Mouse (Mus musculus) cerebellum, adult 9-10 months (tissue): ENCODE results near the gene Olfr1061.
"Not testable (repeated sequence)": the region's sequence is repeated elsewhere in the genome, so short reads cannot be mapped to it uniquely, and the experiment has no call there.

Experiments used
- DNase-seq: peaks from one replicate; pipeline ENCODE4 v3.0.0; 2022

Olfr1061 gene

DNA sequence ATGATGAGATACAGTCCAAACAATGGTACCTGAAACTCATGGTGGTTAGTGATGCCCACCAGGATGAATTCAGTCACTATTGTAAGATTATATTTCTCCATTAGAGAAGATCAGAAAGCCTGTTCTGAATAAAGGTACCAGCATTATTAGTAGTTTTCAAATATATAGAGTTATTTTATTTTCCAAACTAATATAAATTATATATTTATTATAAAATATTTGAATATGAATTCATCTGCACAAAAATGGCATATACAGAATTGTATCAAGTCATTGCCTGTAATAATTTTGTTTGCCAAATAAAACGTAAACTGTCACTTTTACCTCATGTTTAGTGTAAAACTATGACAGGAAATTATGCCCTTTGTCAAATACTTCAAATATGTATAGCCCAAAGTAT, at the start of gene Olfr1061:
Gene Olfr1061 (minus strand): TSS at position 101 of the 400 bp plus-strand sequence.
- DNase-seq, result no peak

DNA sequence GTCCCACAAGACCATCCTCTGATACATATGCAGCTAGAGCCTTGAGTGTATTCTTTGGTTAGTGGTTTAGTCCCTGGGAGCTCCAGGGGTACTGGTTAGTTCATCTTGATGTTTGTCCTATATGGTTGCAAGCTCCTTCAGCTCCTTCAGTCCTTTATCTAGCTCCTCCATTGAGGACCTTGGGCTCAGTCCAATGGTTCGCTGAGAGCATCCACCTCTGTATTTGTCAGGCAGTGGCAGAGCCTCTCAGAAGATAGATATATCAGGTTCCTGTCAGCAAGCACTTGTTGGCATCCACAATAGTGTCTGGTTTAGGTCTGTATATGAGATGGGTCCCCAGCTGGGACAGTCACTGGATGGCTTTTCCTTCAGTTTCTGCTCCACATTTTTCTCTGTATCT, 46.6 kb upstream of the Olfr1061 start:
- no peak for DNase-seq

DNA sequence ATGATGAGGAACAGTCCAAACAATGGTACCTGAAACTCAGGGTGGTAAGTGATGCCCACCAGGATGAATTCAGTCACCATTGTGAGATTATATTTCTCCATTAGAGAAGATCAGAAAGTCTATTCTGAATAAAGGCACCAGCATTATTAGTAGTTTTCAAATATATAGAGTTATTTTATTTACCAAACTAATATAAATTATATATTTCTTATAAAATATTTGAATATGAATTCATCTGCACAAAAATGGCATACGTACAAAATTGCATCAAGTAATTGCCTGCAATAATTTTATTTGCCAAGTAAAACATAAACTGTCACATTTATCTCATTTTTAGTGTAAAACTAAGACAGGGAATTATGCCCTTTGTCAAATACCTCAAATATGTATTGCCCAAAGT, 42.3 kb upstream of the Olfr1061 start, which contains the start of gene Olfr1066:
Gene Olfr1066 (minus strand): TSS at position 101 of the 400 bp plus-strand sequence.
- DNase-seq, result no peak

DNA sequence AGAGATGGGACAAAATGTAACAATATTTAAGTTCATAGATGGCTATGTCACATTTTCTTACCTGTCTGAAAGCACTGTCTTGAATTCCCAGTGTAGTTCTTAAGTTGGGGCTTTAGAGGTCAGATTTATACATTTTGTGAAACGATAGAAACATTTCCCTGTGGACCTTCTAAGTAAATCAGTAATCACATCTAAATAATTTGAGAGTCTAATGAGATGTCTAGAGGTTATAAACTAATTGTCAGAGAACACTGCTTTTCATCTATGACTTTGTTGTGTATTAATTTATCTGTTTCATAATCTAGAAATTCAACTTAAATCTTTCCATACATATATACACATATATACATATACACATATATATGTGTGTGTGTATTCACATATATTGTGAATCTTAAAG, 36.6 kb upstream of the Olfr1061 start, which contains the start of gene Olfr1065:
Gene Olfr1065 (minus strand): TSS at position 101 of the 400 bp plus-strand sequence.
- DNase-seq, result not testable (repeated sequence)

DNA sequence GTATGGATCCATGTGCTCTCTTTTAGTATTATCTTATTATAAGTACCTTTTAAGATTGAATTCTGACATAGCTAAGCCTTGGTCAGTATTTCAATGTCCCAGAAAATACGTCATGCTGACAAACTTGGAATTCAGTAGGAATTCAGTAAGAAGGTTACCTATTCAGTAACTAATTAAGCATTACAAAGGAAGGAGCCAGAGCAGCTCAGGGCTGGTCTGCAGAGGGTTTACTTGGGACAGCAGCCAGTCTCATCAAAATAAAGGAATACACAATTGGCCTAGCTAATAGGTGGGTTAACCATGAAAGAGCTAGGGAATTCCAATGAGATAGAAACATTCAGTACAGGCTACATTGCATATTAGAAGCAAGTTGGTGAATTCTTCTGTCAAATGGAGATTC, 28.3 kb upstream of the Olfr1061 start:
- not testable (repeated sequence) for DNase-seq

DNA sequence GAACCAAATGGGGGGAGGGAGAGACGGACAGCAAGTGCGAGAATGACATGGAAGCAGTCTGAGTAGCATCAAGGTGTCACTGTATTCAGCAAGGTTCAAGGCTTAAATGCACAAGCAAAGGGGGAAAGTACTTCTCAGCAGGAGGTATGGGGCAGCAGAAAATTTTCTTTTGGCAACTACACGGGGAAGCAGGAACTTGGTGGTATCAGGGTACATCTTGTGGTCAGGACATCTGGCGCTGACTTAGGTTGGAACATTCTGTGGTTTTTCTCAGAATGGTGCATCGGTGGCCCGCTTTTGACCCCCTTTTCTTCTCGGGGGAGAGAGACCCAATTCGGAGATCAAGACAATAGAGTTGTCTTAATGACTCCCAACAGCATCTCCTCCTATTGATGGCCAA, 14.7 kb upstream of the Olfr1061 start:
- DNase-seq, result not testable (repeated sequence)

DNA sequence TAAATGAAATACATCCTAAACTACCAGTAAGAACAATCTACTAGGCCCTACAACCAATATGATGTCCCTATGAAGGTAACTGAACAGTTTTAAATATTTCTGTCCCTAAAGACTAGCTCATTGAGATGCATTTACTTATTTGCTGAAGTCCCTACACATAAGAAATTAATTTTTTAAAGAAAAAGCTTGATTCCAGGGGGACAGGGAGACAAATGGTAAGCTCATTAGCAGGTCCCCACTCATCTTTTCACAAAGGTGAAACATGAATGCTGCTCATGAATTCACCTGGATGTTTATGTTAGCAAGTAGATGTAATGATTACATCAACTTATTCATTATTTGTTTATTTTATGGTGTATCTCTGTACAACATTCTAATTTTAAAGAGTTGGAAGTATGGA, 12.8 kb upstream of the Olfr1061 start, which contains the start of gene Olfr1062:
Gene Olfr1062 (minus strand): TSS at position 101 of the 400 bp plus-strand sequence.
- not testable (repeated sequence) for DNase-seq

DNA sequence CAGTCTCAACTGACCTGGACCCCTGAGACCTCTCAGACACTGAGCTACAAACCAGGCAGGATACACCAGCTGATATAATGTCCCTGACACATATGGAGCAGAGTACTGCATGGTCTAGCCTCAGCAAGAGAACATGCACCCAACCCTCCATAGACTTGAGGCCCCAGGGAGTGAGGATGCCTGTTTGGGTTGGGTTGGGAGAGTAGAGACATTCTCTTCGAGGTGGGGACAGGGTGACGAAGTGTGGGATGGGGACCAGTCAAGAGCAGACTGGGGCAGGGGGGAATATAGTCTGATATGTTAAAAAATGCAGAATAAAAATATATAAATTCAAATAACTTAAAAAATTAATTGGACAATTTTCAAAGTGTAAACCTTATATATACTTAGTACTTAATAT, 18.7 kb downstream of the Olfr1061 start:
- DNase-seq, result no peak

DNA sequence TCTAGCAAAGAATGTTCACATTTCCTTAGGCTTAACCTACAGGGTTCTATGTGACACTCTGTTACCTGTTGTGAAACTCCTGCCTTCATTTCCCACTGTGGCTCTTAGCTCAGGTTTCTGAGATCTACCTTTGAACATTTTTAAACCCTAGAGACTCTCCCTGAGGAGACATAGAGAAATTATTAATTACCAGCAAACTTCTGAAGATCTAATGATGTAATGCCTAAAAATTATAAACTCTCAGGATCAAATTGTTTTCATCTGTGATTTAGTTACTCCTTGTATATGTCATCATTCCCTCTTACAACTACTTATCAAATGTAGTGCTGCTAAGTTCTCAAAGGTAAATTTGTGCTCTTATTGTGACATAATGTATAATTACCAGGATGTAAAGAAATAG, 25.4 kb downstream of the Olfr1061 start, which contains the start of gene Olfr1058:
Gene Olfr1058 (minus strand): TSS at position 101 of the 400 bp plus-strand sequence.
- DNase-seq, result not testable (repeated sequence)

DNA sequence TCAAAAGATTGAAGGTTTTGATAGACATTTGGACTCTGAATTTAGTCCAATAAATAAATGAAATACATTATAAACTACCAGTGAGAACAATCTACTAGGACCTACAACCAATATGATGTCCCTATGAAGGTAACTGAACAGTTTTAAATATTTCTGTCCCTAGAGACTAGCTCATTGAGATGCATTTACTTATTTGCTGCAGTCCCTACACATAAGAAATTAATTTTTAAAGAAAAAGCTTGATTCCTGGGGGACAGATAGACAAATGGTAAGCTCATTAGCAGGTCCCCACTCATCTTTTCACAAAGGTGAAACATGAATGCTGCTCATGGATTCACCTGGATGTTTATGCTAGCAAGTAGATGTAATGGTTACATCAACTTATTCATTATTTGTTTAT, 35.6 kb downstream of the Olfr1061 start, which contains the start of gene Olfr1057:
Gene Olfr1057 (minus strand): TSS at position 101 of the 400 bp plus-strand sequence.
- DNase-seq, result no peak

DNA sequence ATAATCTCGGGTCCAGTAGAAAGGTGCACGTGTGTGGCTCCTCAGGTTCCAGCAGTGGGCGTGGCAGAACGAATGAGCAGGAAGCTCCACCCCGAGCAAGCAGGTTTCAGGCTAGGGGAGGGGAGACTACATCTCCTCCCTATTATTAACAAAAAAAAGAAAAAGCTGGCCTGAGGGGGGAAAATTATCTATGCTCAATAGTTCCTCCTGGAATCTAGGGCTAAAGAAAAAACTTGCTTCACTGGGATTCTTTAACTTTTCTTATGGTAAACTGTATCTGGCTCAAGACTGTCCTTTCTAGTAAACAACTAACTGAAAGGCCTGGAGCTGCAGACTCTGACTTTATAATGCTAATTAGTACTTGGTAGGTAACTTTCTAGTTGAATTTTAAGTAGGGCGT, 47.5 kb downstream of the Olfr1061 start:
- not testable (repeated sequence) for DNase-seq
